Mouse (Mus musculus) MEL (cell line): Measurements from ENCODE around the gene Ubash3b.

Source experiments
- BHLHE40 ChIP-seq: IDR thresholded peaks from 2 replicates; pipeline ENCODE4 v1.6.1; 2012; ENCODE audit warnings: low read depth, mild to moderate bottlenecking, inconsistent platforms, low read length, improper control_type of control experiment, borderline replicate concordance
- CHD2 ChIP-seq: IDR thresholded peaks from 2 replicates; pipeline ENCODE4 v1.6.1; 2011; ENCODE audit warnings: low read length, improper control_type of control experiment
- CTCF ChIP-seq, 3 experiments: IDR thresholded peaks in 2 of 3; conservative IDR thresholded peaks in 1 of 3; 2 replicates each; pipeline ENCODE4 v1.5.1; 2011 to 2012; ENCODE audit warnings: low read length in 3 of 3, low read depth in 2 of 3, mild to moderate bottlenecking in 2 of 3, improper control_type of control experiment in 1 of 3, inconsistent platforms in 1 of 3, mixed read lengths in 1 of 3, moderate library complexity in 1 of 3; ENCODE audit not compliant: control insufficient read depth in 1 of 3, insufficient read depth in 1 of 3, poor library complexity in 1 of 3, severe bottlenecking in 1 of 3
- ETS1 ChIP-seq: IDR thresholded peaks from 2 replicates; pipeline ENCODE4 v1.6.1; 2012; ENCODE audit warnings: low read depth, mild to moderate bottlenecking, inconsistent platforms, low read length, improper control_type of control experiment, moderate library complexity
- GABPA ChIP-seq: IDR thresholded peaks from 2 replicates; pipeline ENCODE4 v1.6.1; 2012; ENCODE audit warnings: low read depth, mild to moderate bottlenecking, inconsistent platforms, low read length, improper control_type of control experiment, moderate library complexity
- GATA1 ChIP-seq: IDR thresholded peaks from 2 replicates; pipeline ENCODE4 v1.6.1; 2011; ENCODE audit warnings: low read depth, low read length, improper control_type of control experiment
- MAZ ChIP-seq: IDR thresholded peaks from 2 replicates; pipeline ENCODE4 v1.6.1; 2012; ENCODE audit warnings: low read depth, mild to moderate bottlenecking, inconsistent platforms, low read length, improper control_type of control experiment
- POLR2A ChIP-seq, 2 experiments: IDR thresholded peaks; 2 replicates each; pipeline ENCODE4 v1.6.1; 2011 to 2012; ENCODE audit warnings: low read length in 2 of 2, mild to moderate bottlenecking in 2 of 2, control low read depth in 1 of 2, improper control_type of control experiment in 1 of 2, low read depth in 1 of 2, moderate library complexity in 1 of 2; ENCODE audit not compliant: control insufficient read depth in 1 of 2, insufficient read depth in 1 of 2, poor library complexity in 1 of 2
- POLR2AphosphoS2 ChIP-seq: IDR thresholded peaks from 2 replicates; pipeline ENCODE4 v1.6.1; 2011; ENCODE audit warnings: low read length, improper control_type of control experiment
- RCOR1 ChIP-seq: IDR thresholded peaks from 2 replicates; pipeline ENCODE4 v1.6.1; 2012; ENCODE audit warnings: low read depth, mild to moderate bottlenecking, inconsistent platforms, low read length, improper control_type of control experiment
- USF1 ChIP-seq: IDR thresholded peaks from 2 replicates; pipeline ENCODE4 v1.6.1; 2014; ENCODE audit warnings: low read depth, mild to moderate bottlenecking, inconsistent platforms, low read length, improper control_type of control experiment, moderate library complexity

- TF ChIP-seq POLR2AphosphoS2 (no peak), CTCF (IDR thresholded peaks at IDR 0.05 in 2 of 3, conservative IDR thresholded peaks at IDR 0.05 in 1 of 3; ENCODE audit: control insufficient read depth in 1 of 3, insufficient read depth in 1 of 3, low read depth in 2 of 3, low read length in 3 of 3, poor library complexity in 1 of 3, severe bottlenecking in 1 of 3) (no peak), GABPA (no peak), USF1 (no peak), POLR2A (IDR thresholded peaks at IDR 0.05; ENCODE audit: control insufficient read depth in 1 of 2, insufficient read depth in 1 of 2, low read depth in 1 of 2, low read length in 2 of 2, poor library complexity in 1 of 2) (no peak), GATA1 (no peak), BHLHE40 (no peak), CHD2 (no peak), ETS1 (no peak), MAZ (no peak), RCOR1 (no peak)
These were observed 61.6 kb downstream of the Ubash3b start for GRCm38 (mm10) chr9:41099897-41100296.
